Mouse (Mus musculus): Measurements from ENCODE around the gene Gm20388.

- TF ChIP-seq CTCF (IDR thresholded peaks at IDR 0.05; ENCODE audit: borderline replicate concordance, extremely low read depth, insufficient read depth, insufficient read length) (no peak), POLR2A (IDR thresholded peaks at IDR 0.05; ENCODE audit: borderline replicate concordance, extremely low read depth, insufficient read depth, insufficient read length, poor library complexity, severe bottlenecking) (no peak)
Measured at GRCm38 (mm10) chr8:120574941-120575340, 664.3 kb downstream of the Gm20388 start.

Measured in brain, embryonic 14.5 days (tissue).